Mouse (Mus musculus): ENCODE measurements around the gene Ppp1r14c.

- TF ChIP-seq POLR2A (IDR thresholded peaks at IDR 0.05; ENCODE audit: insufficient read length, low read depth) (no peak), USF1 (IDR thresholded peaks at IDR 0.05; ENCODE audit: low read depth) (no peak), E2F4 (IDR thresholded peaks at IDR 0.05; ENCODE audit: insufficient read depth) (no peak)
These were observed 58.2 kb downstream of the Ppp1r14c start for GRCm38 (mm10) chr10:3424016-3424415.

Data from myocyte (in vitro differentiated cells).